Mouse (Mus musculus) forebrain, postnatal 0 days (tissue): ENCODE data around the gene Hoxb8. TPM values are rescaled to one million over a fixed set of nuclear protein-coding genes. Genes with fewer than 3 reads are reported as not detected.

ENCODE experiments used
- ATAC-seq: fragments of 200-750 bp; cut with Nextera tagmentation; 2 replicates; pipeline ENCODE4 v1.8.0; 2017; ENCODE audit warnings: mild to moderate bottlenecking, moderate library complexity
- DNase-seq: peaks from one replicate; pipeline ENCODE4 v3.0.0-alpha.2; 2015
- H3K27ac ChIP-seq: fragments of 300-500 bp; sonication (generic); 2 replicates; pipeline ENCODE4 v1.5.1; 2014; ENCODE audit warnings: low read depth, mild to moderate bottlenecking, antibody characterized with exemption, low read length, moderate library complexity, mixed read lengths
- H3K27me3 ChIP-seq: fragments of 300-500 bp; sonication (generic); 2 replicates; pipeline ENCODE4 v1.6.1; 2014; ENCODE audit warnings: mild to moderate bottlenecking, low read length, mixed read lengths; ENCODE audit not compliant: insufficient read depth
- H3K36me3 ChIP-seq: fragments of 300-500 bp; sonication (generic); 2 replicates; pipeline ENCODE4 v1.6.1; 2014; ENCODE audit warnings: mild to moderate bottlenecking, moderate library complexity; ENCODE audit not compliant: insufficient read depth
- H3K4me1 ChIP-seq: fragments of 300-500 bp; sonication (generic); 2 replicates; pipeline ENCODE4 v1.6.1; 2014; ENCODE audit warnings: antibody characterized with exemption; ENCODE audit not compliant: insufficient read depth
- H3K4me2 ChIP-seq: fragments of 300-500 bp; sonication (generic); 2 replicates; pipeline ENCODE4 v1.6.1; 2014; ENCODE audit warnings: low read depth, mild to moderate bottlenecking, moderate library complexity
- H3K4me3 ChIP-seq: fragments of 300-500 bp; sonication (generic); 2 replicates; pipeline ENCODE4 v1.5.1; 2014; ENCODE audit warnings: low read depth, low read length, mixed read lengths
- H3K9ac ChIP-seq: fragments of 300-500 bp; sonication (generic); 2 replicates; pipeline ENCODE4 v1.6.1; 2014; ENCODE audit warnings: mild to moderate bottlenecking
- H3K9me3 ChIP-seq: fragments of 300-500 bp; sonication (generic); 2 replicates; pipeline ENCODE4 v1.6.1; 2016; ENCODE audit warnings: low read length
- CTCF ChIP-seq: sonication (generic); IDR thresholded peaks from 2 replicates; pipeline ENCODE4 v1.5.1; 2016; ENCODE audit warnings: antibody characterized with exemption, control low read depth, low read depth
- WGBS: fragments of 180-500 bp; shearing (Covaris S2); extraction: QIAGEN DNeasy Blood & Tissue Kit; methylation state at CpG from one replicate; pipeline ENCODE4 v1.1.7; 2014; 5-methylcytosine and 5-hydroxymethylcytosine counted together
- polyA plus RNA-seq: library from polyadenylated mRNA; unstranded; fragments of >200 nt; fragmentation: Nextera tagmentation; extraction: Ambion mirVana; gene quantifications from 2 replicates; pipeline ENCODE4 v1.2.1, GENCODE M21; 2015
- total RNA-seq: library from RNA; depleted of rRNA; stranded (reverse); fragments of >200 nt; gene quantifications from 2 replicates; pipeline ENCODE4 v1.2.3, GENCODE M21; 2014

The Hoxb8 gene
- total and polyA plus RNA-seq, 2 experiments from 2014 or later = not detected

- WGBS = 4% methylated on average over 12 of the region's 12 CpGs
- H3K4me2 ChIP-seq = no peak overlapping the region
- no peak for TF ChIP-seq CTCF
- peaks cover 99% of the 10 kb centered on the region for H3K27me3 ChIP-seq
- no peak for DNase-seq
- H3K36me3 ChIP-seq = no peaks in the 10 kb centered on the region
- no peak overlapping the region for H3K27ac ChIP-seq
- no peaks in the 10 kb centered on the region for H3K9me3 ChIP-seq
- H3K9ac ChIP-seq = no peak overlapping the region
- no peak overlapping the region for H3K4me3 ChIP-seq
- no peaks in the 10 kb centered on the region for H3K4me1 ChIP-seq
- no peak for ATAC-seq
Measured at GRCm38 (mm10) chr11:96313806-96314428, 32.2 kb downstream of the Hoxb8 start.

DNA sequence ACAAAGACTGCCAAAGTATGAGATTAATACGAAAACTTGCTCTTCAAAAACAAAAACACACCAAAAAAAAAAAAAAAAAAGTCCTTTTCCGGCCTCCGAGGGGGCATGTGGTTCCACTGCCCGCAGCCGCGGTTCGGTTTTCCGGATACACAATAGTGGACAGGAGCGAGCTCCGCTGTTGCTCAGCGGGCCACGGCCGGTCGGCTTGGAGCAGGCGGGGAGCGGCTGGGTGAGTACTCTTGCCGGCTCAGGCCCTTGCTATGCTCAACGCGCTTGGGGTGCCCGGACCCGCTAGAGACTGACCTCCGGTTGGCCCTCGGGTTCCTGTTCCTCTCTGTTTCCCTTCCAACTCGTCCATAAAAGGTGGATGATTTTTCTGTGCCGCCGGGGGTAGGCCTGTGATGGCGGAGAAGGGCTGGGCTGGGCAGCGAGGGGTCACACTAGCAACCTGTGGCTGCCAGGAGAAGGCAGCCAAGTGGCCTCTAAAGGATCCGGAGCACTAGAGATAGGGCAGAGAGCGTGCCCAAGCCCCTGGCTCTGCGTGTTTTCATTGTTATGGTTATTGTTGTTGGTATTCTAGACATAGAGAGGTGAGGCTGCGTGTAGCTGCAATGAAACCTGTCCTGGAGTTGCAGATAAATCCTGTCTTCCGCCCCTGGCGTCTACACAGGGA is 33.1 kb downstream of the Hoxb8 start:
- no peak overlapping the region for H3K4me2 ChIP-seq
- peaks cover 99% of the 10 kb centered on the region for H3K27me3 ChIP-seq
- no peak for ATAC-seq
- TF ChIP-seq CTCF = no peak
- H3K4me3 ChIP-seq = no peak overlapping the region
- no peak overlapping the region for H3K9ac ChIP-seq
- H3K9me3 ChIP-seq = no peaks in the 10 kb centered on the region
- H3K4me1 ChIP-seq = no peaks in the 10 kb centered on the region
- no peaks in the 10 kb centered on the region for H3K36me3 ChIP-seq
- no peak overlapping the region for H3K27ac ChIP-seq
- 3% methylated on average over 34 of the region's 34 CpGs for WGBS
- DNase-seq = no peak

GRCm38 (mm10) chr11:96315344-96315681 is 33.6 kb downstream of the Hoxb8 start:
- 2% methylated on average over 5 of the region's 5 CpGs for WGBS
- TF ChIP-seq CTCF = no peak
- no peak for ATAC-seq

DNA sequence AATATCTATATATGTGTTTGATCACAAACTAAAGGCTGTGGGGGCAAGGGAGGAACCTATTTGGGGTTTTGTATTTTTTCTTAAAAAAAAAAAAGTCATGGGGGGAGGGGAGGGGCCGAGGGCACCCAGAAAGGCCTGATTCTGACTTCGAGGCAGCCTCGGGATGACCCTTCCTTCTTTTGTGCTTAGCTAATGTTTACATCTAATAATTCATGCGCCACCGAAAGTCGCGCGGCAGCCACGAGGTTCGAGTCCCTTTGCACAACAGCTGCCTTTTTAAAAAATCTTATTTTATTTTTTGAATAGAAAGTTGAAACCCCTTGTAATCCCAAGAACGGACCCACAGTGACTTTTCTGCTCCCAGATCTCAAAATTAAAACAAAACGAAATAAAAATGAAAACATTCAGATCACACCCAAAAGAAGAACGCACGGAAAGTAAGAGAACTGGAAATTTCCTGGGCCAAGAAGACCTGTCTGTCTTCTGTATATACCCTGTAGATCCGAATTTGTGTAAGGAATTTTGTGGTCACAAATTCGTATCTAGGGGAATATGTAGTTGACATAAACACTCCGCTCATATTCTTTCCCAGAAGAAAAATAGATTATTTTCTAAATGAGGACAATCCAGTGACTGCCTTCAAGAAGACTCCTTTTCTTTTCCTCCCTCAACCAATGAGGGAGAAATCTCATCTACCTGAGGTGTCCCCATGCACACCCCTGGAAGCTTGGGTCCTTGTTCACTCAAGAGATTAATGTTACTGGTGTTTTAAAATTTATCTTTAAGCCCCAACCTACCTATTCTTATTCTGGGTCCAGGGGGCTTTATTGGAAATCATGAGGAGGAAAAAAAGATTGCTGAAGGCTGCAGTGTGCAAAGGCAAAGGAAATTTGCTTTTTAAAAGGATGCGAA is 35.2 kb downstream of the Hoxb8 start:
- Histone ChIP-seq H3K4me3 (no peak overlapping the region), H3K27me3 (peaks cover 99% of the 10 kb centered on the region), H3K27ac (no peak overlapping the region), H3K9me3 (no peaks in the 10 kb centered on the region), H3K9ac (no peak overlapping the region), H3K36me3 (no peaks in the 10 kb centered on the region), H3K4me1 (no peaks in the 10 kb centered on the region), H3K4me2 (no peak overlapping the region)
- TF ChIP-seq CTCF = no peak
- WGBS = 5% methylated on average over 18 of the region's 18 CpGs
- ATAC-seq (no peak), DNase-seq (peak; percentile 69)

More at GRCm38 (mm10) chr11:96315344-96315681, 33.6 kb downstream of the Hoxb8 start:
- peaks cover 99% of the 10 kb centered on the region for H3K27me3 ChIP-seq
- DNase-seq = no peak
- no peaks in the 10 kb centered on the region for H3K9me3 ChIP-seq
- no peak overlapping the region for H3K4me3 ChIP-seq
- H3K36me3 ChIP-seq = no peaks in the 10 kb centered on the region
- H3K4me2 ChIP-seq = no peak overlapping the region
- no peak overlapping the region for H3K27ac ChIP-seq
- no peaks in the 10 kb centered on the region for H3K4me1 ChIP-seq
- no peak overlapping the region for H3K9ac ChIP-seq

GRCm38 (mm10) chr11:96317608-96318367 is 36.1 kb downstream of the Hoxb8 start, which contains the start of gene Hoxb4:
TSS of gene Hoxb4 (plus strand) at chr11:96318267.
- ATAC-seq (no peak), DNase-seq (peak; percentile 62)
- WGBS = 1% methylated on average over 28 of the region's 28 CpGs
- H3K27me3 ChIP-seq = peaks cover 99% of the 10 kb centered on the region
- no peaks in the 10 kb centered on the region for H3K4me1 ChIP-seq
- no peak within 1 kb of the TSS for H3K27ac ChIP-seq
- no peaks in the 10 kb centered on the region for H3K36me3 ChIP-seq
- H3K9ac ChIP-seq = no peak within 1 kb of the TSS
- H3K4me2 ChIP-seq = peak within 1 kb of the TSS; percentile 10; the same call in 1 of the 2 replicates
- H3K9me3 ChIP-seq = no peaks in the 10 kb centered on the region
- H3K4me3 ChIP-seq = no peak within 1 kb of the TSS
- TF ChIP-seq CTCF = no peak

DNA sequence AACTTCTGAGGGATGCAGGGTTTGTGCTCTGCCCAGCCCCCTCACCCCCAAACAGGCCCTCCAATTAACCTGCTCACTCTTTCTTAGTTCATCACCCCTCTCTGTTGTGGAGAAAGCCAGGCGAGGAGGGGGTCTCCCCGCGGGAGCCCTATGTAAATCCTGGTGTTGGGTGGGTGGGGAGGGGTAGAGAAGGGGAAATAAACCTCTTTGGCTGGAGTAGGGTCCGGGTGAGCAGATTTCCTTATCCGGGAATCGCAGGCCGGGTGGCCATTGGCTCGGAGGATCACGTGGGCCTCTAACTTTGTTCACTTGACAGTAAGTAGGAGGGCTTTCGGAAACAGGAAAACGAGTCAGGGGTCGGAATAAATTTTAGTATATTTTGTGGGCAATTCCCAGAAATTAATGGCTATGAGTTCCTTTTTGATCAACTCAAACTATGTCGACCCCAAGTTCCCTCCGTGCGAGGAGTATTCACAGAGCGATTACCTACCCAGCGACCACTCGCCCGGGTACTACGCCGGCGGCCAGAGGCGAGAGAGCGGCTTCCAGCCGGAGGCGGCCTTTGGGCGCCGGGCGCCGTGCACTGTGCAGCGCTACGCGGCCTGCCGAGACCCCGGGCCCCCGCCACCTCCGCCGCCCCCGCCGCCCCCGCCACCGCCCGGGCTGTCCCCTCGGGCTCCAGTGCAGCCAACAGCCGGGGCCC is 36.8 kb downstream of the Hoxb8 start:
- no peaks in the 10 kb centered on the region for H3K9me3 ChIP-seq
- no peak overlapping the region for H3K27ac ChIP-seq
- H3K9ac ChIP-seq = no peak overlapping the region
- DNase-seq (no peak), ATAC-seq (no peak)
- WGBS = under 1% methylated on average over 34 of the region's 45 CpGs
- no peaks in the 10 kb centered on the region for H3K4me1 ChIP-seq
- no peak overlapping the region for H3K4me3 ChIP-seq
- no peak for TF ChIP-seq CTCF
- H3K4me2 ChIP-seq = peak overlapping the region; percentile 10; the same call in 1 of the 2 replicates
- no peaks in the 10 kb centered on the region for H3K36me3 ChIP-seq
- peaks cover 99% of the 10 kb centered on the region for H3K27me3 ChIP-seq
